ENCODE assay signal across 7 mouse cellular contexts in genomic region chr2:181520936-181521227, GRCm38 (mm10). TPM values are rescaled to one million over a fixed set of nuclear protein-coding genes. Genes with fewer than 3 reads are reported as not detected.
DNase-seq lines count a peak whose midpoint lies in the region; ATAC-seq and TF ChIP-seq lines count a peak whose summit lies in the region.

No protein-coding gene starts in this region.

- peaks cover 12% of the 10 kb centered on the region; the same call in 1 of the 2 replicates for H3K4me1 ChIP-seq in lung, postnatal 0 days (ENCODE audit: insufficient read depth, low read depth, low read length)
- no peaks in the 10 kb centered on the region; the same call in 1 of the 2 replicates for H3K4me1 ChIP-seq in forebrain, embryonic 11.5 days (replicated peaks; ENCODE audit: control insufficient read depth, insufficient read depth, low read length)
- peaks cover 26% of the 10 kb centered on the region for H3K4me1 ChIP-seq in limb, embryonic 13.5 days
- peaks cover 15% of the 10 kb centered on the region for H3K4me1 ChIP-seq in stomach, embryonic 14.5 days (ENCODE audit: control insufficient read depth, insufficient read depth, low read length)

- TF ChIP-seq EP300 in lung, postnatal 0 days (IDR thresholded peaks at IDR 0.05) = no peak

- H3K4me3 ChIP-seq in lung, postnatal 0 days (ENCODE audit: low read depth, low read length) = peak overlapping the region; percentile 99
- H3K4me3 ChIP-seq in forebrain, embryonic 11.5 days (ENCODE audit: low read depth, low read length) = peak overlapping the region; percentile 94
- peak overlapping the region; percentile 87 for H3K4me3 ChIP-seq in limb, embryonic 13.5 days
- H3K4me3 ChIP-seq in stomach, embryonic 14.5 days (ENCODE audit: low read depth, low read length) = peak overlapping the region; percentile 91

- no peak for ATAC-seq in lung, postnatal 0 days
- ATAC-seq in forebrain, embryonic 11.5 days (replicated peaks; ENCODE audit: low FRiP score) = no peak
- no peak for ATAC-seq in limb, embryonic 13.5 days (ENCODE audit: low FRiP score, low read depth)
- no peak for ATAC-seq in stomach, embryonic 14.5 days (ENCODE audit: insufficient number of reproducible peaks, insufficient read depth, low FRiP score, low read depth)
- no peak for ATAC-seq in activated CD4-positive, CD25-positive, alpha-beta regulatory T cell, adult 4 months

- H3K27me3 ChIP-seq in lung, postnatal 0 days (replicated peaks; ENCODE audit: insufficient read depth, low read length) = no peaks in the 10 kb centered on the region
- no peaks in the 10 kb centered on the region for H3K27me3 ChIP-seq in forebrain, embryonic 11.5 days (ENCODE audit: control insufficient read depth, insufficient read depth, low read length)
- H3K27me3 ChIP-seq in limb, embryonic 13.5 days = no peaks in the 10 kb centered on the region
- H3K27me3 ChIP-seq in stomach, embryonic 14.5 days (ENCODE audit: control insufficient read depth, insufficient read depth, low read length) = no peaks in the 10 kb centered on the region

- no peak for DNase-seq in lung, postnatal 0 days (ENCODE audit: low spot score)
- no peak for DNase-seq in lung, postnatal 25 days (ENCODE audit: low spot score)
- no peak for DNase-seq in forebrain, embryonic 11.5 days (ENCODE audit: low spot score)
- no peak for DNase-seq in ovary, postnatal 10 days (ENCODE audit: low spot score)

- under 1% methylated on average over 17 of the region's 17 CpGs for WGBS in lung, postnatal 0 days
- under 1% methylated on average over 17 of the region's 17 CpGs for WGBS in forebrain, embryonic 11.5 days
- WGBS in limb, embryonic 13.5 days = under 1% methylated on average over 17 of the region's 17 CpGs
- 0% methylated on average over 17 of the region's 17 CpGs for WGBS in stomach, embryonic 14.5 days

- H3K9me3 ChIP-seq in lung, postnatal 0 days (ENCODE audit: low read length) = no peaks in the 10 kb centered on the region
- H3K9me3 ChIP-seq in forebrain, embryonic 11.5 days (ENCODE audit: control insufficient read depth, low read length) = no peaks in the 10 kb centered on the region
- no peaks in the 10 kb centered on the region for H3K9me3 ChIP-seq in limb, embryonic 13.5 days
- H3K9me3 ChIP-seq in stomach, embryonic 14.5 days (ENCODE audit: control insufficient read depth, low read depth, low read length) = no peaks in the 10 kb centered on the region

- peaks cover 11% of the 10 kb centered on the region; the same call in 1 of the 2 replicates for H3K36me3 ChIP-seq in lung, postnatal 0 days (ENCODE audit: insufficient read depth, low read length)
- no peaks in the 10 kb centered on the region for H3K36me3 ChIP-seq in forebrain, embryonic 11.5 days (ENCODE audit: control insufficient read depth, insufficient read depth, low read length)
- peaks cover 24% of the 10 kb centered on the region for H3K36me3 ChIP-seq in limb, embryonic 13.5 days
- H3K36me3 ChIP-seq in stomach, embryonic 14.5 days (ENCODE audit: control insufficient read depth, insufficient read depth, low read length) = peaks cover 16% of the 10 kb centered on the region

- no peak for TF ChIP-seq CTCF in lung, postnatal 0 days (IDR thresholded peaks at IDR 0.05)

- H3K4me2 ChIP-seq in lung, postnatal 0 days (replicated peaks; ENCODE audit: low read depth, low read length) = peak overlapping the region; percentile 62
- H3K4me2 ChIP-seq in forebrain, embryonic 11.5 days (ENCODE audit: low read depth, low read length, severe bottlenecking) = peak overlapping the region; percentile 69
- peak overlapping the region; percentile 78 for H3K4me2 ChIP-seq in limb, embryonic 13.5 days (replicated peaks)
- H3K4me2 ChIP-seq in stomach, embryonic 14.5 days (replicated peaks; ENCODE audit: low read depth, low read length) = peak overlapping the region; percentile 68

- H3K9ac ChIP-seq in lung, postnatal 0 days (replicated peaks; ENCODE audit: low read depth) = peak overlapping the region; percentile 96
- peak overlapping the region; percentile 89 for H3K9ac ChIP-seq in forebrain, embryonic 11.5 days (ENCODE audit: low read length)
- peak overlapping the region; percentile 94 for H3K9ac ChIP-seq in limb, embryonic 13.5 days
- H3K9ac ChIP-seq in stomach, embryonic 14.5 days (replicated peaks; ENCODE audit: low read depth, low read length) = peak overlapping the region; percentile 90

- H3K27ac ChIP-seq in lung, postnatal 0 days (ENCODE audit: low read length) = peak overlapping the region; percentile 99
- H3K27ac ChIP-seq in forebrain, embryonic 11.5 days (ENCODE audit: low read depth, low read length) = peak overlapping the region; percentile 95
- H3K27ac ChIP-seq in limb, embryonic 13.5 days = peak overlapping the region; percentile 97
- peak overlapping the region; percentile 98 for H3K27ac ChIP-seq in stomach, embryonic 14.5 days (ENCODE audit: low read length)

RNA-seq across cellular contexts. Expression of gene Dnajc5, which starts 0.6 kb away (rescaled TPM):
- polyA plus RNA-seq in lung, postnatal 0 days (2015; fragmentation: Nextera tagmentation; extraction: Ambion mirVana) = 57.2 and 59.5 TPM in 2 replicates
- polyA plus RNA-seq in forebrain, embryonic 11.5 days (2014; fragmentation: Nextera tagmentation; extraction: Ambion mirVana) = 103 and 104 TPM in 2 replicates
- polyA plus RNA-seq in limb, embryonic 13.5 days (2015; fragmentation: Nextera tagmentation; extraction: Ambion mirVana) = 101 and 102 TPM in 2 replicates
- 78.8 and 83.1 TPM in 2 replicates for polyA plus RNA-seq in stomach, embryonic 14.5 days (2014; fragmentation: Nextera tagmentation; extraction: Ambion mirVana)
- 10 to 100 TPM; 36.9 to 37.1 TPM for polyA plus RNA-seq in activated CD4-positive, CD25-positive, alpha-beta regulatory T cell, adult 4 months (2017; shearing (Covaris generic))

RNA-seq across cellular contexts. Expression of gene Tpd52l2, which starts 23.9 kb away (rescaled TPM):
- polyA plus RNA-seq in lung, postnatal 0 days (2015; fragmentation: Nextera tagmentation; extraction: Ambion mirVana) = 131 and 135 TPM in 2 replicates
- polyA plus RNA-seq in forebrain, embryonic 11.5 days (2014; fragmentation: Nextera tagmentation; extraction: Ambion mirVana) = 143 and 148 TPM in 2 replicates
- 162 and 169 TPM in 2 replicates for polyA plus RNA-seq in limb, embryonic 13.5 days (2015; fragmentation: Nextera tagmentation; extraction: Ambion mirVana)
- polyA plus RNA-seq in stomach, embryonic 14.5 days (2014; fragmentation: Nextera tagmentation; extraction: Ambion mirVana) = 175 and 178 TPM in 2 replicates
- 100 to 1,000 TPM in 1 of 2 experiments, 10 to 100 TPM in 1; 88.0 to 103 TPM for polyA plus RNA-seq in activated CD4-positive, CD25-positive, alpha-beta regulatory T cell, adult 4 months (2017; shearing (Covaris generic))

RNA-seq across cellular contexts. Expression of gene Abhd16b, which starts 27.9 kb away (rescaled TPM):
- polyA plus RNA-seq in lung, postnatal 0 days (2015; fragmentation: Nextera tagmentation; extraction: Ambion mirVana) = 0.21 and 0.25 TPM in 2 replicates
- 0.15 TPM in 1 of 2 replicates, not detected in the other for polyA plus RNA-seq in forebrain, embryonic 11.5 days (2014; fragmentation: Nextera tagmentation; extraction: Ambion mirVana)
- polyA plus RNA-seq in limb, embryonic 13.5 days (2015; fragmentation: Nextera tagmentation; extraction: Ambion mirVana) = 0.08 and 0.18 TPM in 2 replicates
- polyA plus RNA-seq in stomach, embryonic 14.5 days (2014; fragmentation: Nextera tagmentation; extraction: Ambion mirVana) = 0.27 and 0.38 TPM in 2 replicates
- polyA plus RNA-seq in activated CD4-positive, CD25-positive, alpha-beta regulatory T cell, adult 4 months (2017; shearing (Covaris generic)) = not detected
